Mouse (Mus musculus) activated CD4-positive, CD25-positive, alpha-beta regulatory T cell, adult 4 months (primary cell): Measurements from ENCODE around the gene Stau1. TPM values are rescaled to one million over a fixed set of nuclear protein-coding genes. Genes with fewer than 3 reads are reported as not detected.
"Not testable (repeated sequence)": the region's sequence is repeated elsewhere in the genome, so short reads cannot be mapped to it uniquely, and the experiment has no call there.

Experiments used
- ATAC-seq: one replicate; pipeline ENCODE4 v1.8.0; 2017
- polyA plus RNA-seq, 2 experiments: library from polyadenylated mRNA; unstranded; fragments of 100-300 nt; shearing (Covaris generic); gene quantifications; one replicate each; pipeline ENCODE4 v1.2.1; 2017

Gene Stau1
- polyA plus RNA-seq = 10 to 100 TPM; 36.2 to 42.2 TPM

DNA sequence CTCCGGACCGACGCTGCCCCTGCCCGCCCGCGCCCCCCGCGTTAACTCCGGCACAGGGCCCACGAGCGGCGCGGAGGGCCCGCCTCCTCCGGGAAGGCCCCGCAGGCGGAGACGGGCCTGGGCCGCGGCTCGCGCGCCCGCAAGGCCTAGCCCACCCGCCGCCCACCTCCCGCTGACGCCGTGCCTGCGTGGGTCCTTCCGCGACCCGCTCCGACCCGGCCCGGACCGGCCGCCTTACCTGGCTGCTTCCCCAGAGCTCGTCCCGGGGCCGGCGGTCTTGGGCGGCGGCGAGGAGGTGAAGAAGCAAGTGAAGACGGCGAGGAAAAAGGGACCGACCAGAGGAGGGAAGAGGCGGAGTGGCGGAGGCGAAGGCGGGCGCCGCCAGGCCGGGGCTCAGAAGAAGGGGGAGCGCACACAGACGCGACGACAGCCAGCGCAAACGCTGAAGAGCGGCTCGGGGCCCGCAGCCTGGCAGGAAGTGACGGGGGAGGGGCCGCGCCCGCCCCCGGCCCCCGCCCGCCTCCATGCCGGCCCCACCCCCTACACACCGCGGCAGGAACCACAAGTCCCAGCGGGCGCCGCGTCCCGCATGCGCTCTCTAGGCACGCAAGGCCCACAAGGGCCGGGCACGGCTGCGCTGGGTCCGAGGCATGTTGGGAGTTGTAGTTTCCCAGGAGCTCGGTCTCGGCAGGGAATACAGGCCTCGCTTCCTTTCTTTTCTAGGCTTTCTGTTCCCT is at the start of gene Stau1:
Gene Stau1 (minus strand): TSS at position 504 of the 737 bp plus-strand sequence.
- ATAC-seq = peak; percentile 87

DNA sequence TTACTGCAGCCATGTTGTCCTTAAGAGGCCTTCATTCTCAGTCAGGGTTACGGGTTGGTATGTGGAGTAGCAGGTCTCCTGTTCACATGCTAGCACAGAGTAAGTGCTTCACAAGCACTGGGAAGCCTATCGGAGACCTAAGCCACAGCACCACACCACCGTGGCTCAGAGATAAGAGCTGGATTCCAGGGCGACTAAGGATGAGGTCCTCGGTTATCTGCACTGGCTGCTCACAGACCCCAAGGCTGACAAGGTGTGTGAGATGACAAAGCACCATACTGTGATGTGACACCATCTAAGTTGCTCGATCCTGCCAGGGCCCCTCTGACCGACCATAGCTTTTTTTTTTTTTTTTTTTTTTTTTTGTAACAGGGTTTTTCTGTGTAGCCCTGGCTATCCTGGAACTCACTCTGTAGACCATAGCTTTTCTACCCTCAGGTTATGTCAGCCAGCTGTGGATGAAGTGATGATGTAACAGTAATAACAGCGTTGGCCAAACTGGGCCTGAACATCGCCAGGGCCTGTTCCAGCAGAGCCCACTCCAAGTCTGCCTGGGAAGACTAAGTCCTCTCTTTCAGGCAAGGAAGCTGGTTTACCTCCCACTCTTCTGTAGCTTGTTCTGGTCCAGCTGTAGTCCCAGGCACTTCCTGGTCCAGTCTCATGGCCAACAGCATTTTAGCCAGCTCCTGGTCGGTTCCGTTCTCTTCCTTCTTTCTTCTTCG is 47.5 kb upstream of the Stau1 start:
- ATAC-seq = no peak

DNA sequence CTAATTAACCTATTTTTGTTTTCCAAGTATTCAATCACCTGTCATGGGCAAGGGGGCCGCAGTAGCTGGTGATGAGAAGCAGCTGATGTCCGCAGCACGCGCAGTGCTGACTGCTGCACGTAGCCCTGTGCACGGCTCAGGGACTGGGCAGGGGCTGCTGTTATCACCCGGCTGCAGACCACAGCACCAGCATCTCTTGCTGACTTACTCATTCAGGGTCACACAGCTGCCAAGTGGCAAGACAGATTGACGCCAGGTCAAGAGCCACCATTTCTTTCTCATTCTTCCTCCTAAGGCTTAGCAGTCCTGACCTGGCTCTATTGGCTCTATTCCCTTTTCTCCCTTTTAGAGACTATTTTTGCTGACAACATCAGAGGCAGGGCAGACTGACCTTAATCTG is 43.3 kb upstream of the Stau1 start:
- no peak for ATAC-seq

DNA sequence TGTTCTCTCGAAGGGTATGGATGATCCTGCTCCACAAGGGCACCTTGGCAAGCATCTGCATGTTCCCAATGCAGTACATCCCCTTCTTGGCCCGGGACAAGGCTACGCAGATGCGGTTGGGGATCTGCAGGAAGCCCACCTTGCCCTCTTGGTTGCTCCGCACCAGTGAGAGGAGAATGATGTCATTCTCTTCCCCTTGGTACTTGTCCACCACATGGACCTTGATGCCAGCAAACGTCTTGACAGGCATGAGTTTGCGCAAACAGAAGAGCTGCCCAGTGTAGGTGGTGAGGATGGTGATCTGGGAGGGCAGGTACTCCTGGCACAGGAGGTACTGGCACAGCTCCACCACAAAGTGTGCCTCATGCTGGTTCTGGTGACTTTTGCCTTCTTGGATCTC is 42.6 kb upstream of the Stau1 start:
- ATAC-seq = no peak

DNA sequence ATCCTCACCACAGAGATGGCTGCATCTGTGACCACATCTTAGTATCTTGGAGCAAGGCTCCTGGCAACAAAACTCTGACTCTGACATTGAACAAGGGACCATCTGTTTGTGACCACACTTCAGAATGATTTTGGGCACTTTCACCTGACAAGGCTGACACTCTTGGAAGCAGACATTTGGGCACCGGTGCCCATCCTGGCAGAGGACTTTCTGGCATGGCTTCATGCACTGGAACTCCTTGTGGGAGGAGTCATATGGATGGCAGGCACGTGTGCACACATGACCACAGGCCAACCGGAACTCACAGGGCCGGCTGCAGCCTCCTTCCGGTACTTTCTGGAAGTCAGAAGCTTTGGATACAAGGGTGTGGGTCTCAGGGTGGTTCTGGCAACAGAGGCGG is 42.2 kb upstream of the Stau1 start:
- ATAC-seq = no peak

DNA sequence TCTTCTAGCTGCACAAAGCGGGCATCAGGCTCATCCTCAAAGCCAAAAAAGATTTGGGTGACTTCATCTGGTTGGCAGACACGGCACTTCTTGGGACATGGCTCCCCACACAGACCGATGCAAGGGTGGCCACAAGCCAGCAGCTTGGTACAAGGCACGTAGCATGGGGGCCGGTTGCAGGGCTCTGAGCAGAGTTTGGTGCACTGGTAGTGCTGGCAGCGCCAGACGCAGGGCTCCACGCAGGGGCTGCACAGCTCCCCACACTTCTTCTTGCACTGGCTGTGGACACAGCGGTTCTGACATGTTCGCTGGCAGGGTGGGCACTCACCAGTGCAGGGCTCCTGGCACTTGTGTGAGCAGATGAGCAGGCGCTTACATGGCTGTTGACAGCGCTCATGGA is 41.6 kb upstream of the Stau1 start:
- ATAC-seq = no peak

DNA sequence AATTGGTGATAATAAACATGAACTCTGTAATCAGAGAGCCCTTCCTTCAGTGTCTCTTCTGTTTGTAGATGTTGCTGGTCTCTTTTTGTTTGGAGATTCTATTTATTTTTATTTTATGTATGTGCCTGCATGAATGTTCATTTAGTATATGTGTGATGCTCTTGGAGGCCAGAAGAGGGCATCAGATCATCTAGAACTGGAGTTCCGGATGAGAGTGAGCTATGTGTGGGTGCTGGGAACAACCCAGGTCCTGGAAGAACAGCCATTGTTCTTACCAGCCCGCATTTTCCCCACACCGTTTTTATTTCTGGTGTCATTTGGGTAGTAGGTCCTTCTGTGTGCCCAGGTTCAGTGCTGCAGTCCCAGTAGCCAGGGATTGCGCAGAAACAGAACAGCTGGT is 34.4 kb upstream of the Stau1 start:
- ATAC-seq = no peak

DNA sequence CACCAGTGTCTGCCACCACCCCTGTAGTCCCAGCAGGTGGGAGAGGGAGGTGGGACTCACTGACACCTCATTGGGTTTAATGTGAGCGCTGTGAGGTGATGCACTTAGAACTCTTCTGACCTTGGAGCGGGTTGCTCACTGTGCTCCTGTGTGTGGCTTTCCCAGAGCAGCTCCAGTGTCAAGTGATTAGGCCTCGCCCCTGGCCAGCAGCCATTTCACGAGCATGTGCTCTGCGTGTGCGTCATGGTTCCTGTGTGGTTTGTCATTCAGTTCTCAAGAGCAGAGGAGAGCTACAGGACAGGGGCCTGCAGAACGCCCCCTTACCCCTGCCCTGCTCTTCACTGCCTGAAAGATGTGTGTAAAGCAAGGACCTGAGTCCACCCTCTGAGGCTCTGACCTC is 32.5 kb upstream of the Stau1 start:
- no peak for ATAC-seq

DNA sequence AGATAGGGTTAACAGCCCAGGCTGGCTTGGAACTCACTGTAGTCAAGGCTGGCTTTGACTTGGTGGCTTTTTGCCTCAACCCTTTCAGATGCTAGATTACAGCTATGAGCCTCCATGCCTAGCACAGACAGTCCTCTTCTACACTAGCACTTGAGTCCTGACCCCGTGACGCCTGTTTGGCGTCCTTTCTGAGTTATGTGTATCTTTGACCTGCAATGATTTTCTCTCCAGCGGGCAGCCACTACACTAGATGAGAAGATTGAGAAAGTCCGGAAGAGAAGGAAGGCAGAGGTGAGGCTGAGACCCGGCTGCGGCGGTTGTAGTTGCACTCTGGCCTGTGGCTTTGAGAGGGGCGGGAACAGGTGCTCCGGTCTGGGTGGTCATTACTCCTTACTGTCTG is 23.3 kb upstream of the Stau1 start:
- no peak for ATAC-seq

DNA sequence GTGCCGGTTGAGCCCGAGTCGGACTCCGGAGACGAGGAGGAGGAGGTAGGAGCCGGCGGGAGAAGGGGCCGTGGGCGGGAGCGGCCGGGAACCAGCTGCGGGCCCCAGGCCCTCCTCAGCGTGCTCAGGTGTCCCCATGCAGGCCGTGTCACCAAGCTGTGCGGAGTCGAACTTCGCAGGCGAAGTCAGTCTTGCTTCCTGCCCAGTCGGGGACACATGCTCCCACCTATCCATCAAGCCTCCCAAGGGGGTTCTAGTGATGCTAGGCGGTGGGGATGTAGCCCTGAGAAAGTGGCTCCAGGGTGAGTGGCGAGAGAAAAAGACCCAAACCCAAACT is 19.3 kb upstream of the Stau1 start:
- ATAC-seq = peak; percentile 57

DNA sequence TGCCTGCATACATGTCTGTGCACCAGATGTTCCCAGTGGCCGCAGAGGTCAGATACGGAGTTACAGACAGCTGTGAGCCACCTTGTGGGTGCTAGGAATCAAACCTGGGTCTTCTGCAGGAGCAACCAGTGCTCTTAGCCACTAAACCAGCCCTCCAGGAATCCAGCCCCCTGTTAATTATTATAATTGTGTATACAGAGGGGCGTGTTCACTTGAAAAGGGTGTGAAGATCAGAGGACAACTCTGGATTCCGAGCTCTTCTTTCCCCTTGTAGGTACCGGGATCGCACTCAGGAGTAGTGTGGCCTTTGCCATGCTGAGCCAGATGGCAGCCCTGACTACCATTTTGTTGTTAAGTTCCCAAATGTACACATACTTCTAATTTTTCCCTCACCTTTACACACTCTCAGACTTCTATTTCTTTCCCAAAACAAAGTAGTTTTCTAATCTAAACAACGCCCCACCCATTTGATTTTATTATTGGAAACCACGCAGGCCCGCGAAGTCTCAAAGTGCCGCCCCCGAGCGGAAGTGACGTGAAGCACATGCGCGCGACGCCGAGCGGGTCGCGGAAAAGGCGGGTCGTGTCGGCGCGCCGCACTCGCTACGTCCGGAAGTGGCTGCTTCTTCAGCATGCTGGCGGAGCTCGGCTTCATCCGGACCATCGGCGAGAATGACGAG is 18.7 kb upstream of the Stau1 start, which contains the start of gene Ddx27:
Gene Ddx27 (plus strand): TSS at position 492 of the 680 bp plus-strand sequence.
- peak; percentile 87 for ATAC-seq

DNA sequence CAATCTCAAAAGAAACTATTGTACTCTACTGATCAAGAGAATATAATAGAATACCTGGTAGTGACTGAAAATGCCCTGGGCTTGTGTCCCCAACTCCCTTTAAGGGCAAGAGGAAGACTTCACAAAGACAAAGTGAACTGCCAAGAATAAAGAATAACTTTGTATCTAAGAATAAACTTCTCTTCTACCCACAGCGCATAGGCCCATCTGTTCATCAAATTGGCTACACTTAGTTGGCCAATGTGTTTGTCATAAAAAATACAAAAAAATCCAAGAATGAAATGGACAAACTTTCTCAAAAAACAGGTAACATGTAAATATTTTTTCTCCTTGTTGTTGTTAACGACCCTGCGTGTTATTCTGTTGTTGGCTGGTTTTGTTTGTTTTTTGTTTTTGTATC is 14.4 kb upstream of the Stau1 start:
- no peak for ATAC-seq

DNA sequence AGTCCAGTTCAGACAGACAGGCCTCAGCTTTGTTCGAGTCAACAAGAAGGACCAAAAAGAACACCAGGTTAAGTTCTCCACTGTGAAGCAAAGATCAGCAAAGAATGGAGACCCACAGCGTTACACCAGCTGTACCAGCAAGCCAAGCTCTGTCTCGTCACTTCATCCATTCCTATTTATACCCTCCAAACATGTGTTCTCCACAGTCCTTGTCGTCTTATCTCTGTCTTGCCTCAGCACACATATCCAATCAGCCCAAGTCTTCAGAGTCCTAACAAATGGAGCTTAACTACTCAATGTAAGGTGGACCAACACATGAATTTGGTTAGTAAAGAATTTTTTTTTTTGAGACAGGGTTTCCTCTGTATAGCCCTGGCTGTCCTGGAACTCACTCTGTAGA is 13.4 kb upstream of the Stau1 start:
- no peak for ATAC-seq

DNA sequence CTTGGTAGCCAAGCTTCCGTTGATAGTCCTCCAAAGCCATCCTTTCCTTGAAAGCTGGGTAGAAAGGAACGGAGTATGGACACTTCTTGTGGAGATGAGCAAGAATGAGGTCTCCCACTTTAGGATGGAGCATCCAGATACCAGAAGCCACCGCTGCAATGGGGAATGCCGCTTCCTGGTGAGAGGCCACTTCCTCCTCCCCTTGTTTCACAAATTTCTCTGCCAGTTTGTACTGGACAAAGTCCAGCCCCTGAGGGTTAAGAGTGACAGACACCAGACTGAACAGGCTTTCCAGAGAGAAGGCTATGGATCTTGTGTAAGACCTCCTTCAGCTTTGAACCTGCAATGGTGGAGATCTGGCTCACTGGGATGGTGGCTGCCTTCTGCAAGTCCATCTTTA is 11.5 kb upstream of the Stau1 start:
- ATAC-seq = not testable (repeated sequence)

DNA sequence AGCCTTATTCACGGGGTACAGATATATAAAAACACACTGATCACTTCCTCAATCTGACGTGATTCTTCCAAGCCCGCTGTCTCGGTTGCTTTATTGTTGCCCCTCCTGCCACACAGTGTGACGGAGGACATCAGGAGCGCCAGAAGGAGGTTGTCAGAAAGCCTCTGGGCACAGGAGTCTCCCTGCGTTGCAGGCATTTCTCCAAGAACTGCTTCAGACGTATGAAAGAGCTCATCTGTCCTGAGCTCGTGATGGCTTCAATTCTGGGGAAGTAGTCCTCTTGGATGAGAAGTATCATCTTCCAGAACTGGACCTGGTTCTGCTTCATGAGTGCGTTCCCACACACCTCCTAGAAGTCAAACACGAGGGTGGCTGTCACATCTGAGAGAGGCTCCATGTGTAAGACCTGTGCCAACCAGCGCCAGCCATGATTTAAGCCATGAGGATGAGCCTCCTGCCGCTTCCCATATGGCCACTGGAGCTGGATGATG is 10.9 kb upstream of the Stau1 start:
- ATAC-seq = no peak

DNA sequence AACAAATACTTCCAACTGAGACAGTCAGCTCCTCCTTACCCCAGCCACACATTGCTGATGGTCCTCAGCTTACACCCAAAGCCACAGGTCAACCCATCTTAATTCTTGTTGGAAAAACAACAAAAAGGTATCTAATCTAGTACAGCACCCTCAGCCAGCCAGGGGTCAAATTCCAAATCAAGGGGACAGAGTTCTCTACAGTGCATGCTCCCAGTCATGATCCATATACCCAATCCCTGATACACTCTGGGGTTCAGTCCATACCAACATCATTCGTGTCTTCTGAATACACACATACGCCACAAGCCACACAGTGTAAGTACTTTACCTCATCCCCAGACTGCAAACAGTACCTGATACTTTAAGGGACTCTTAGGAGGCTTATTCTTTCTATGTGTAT is 10.3 kb upstream of the Stau1 start:
- ATAC-seq = no peak

DNA sequence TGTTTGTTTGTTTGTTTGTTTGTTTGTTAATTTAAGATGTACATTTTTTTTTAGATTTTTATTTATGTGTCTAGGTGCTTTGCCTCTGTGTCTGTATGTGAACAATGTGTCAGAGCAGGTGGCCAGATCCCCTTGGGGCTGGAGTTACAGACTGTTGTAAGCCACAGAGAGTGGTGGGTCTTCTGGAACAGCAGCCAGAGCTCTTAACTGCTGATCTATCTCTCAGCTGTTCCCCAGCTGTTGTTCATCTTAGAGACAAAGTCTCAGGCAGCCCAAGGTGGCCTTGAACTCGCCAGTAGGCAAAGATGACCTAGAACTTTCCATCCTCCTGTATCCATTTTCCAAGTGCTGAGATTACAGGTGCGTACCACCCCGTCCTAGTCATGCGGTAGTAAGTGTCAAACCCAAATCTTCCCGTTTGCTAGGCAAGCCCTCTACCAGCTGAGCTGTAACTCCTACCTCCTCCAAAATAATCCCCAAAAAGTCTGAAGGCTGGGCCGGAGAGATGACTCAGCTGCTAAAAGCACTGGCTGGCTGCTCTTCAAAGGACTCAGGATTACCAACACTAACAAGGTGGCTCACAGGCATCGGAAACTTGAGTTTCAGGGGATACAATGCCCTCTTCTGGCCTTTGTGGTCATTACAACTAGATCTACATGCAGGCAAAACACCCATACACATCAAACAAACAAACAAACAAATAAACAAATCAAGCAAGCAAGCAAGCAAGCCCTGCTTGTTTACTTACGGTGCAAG is 8.2 kb upstream of the Stau1 start:
- peak; percentile 83 for ATAC-seq

DNA sequence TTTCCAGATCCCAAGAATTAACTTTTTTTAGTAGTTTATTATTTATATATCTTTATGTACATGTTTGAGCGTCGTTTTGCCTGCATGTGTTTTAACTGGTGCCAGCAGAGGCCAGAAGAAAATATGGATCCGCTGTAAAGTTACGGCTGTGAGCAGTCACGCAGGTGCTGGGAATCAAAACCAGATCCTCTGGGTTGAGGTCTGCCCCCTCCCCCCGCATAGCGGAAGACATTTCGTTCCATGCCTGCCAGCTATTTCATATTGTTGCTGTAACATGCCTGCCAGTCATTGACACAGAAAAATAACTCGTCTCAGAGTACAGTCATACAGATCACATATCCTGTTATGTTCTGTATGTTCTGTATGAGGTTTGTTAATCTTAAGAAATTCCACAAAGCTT is 5.4 kb upstream of the Stau1 start:
- ATAC-seq = no peak

DNA sequence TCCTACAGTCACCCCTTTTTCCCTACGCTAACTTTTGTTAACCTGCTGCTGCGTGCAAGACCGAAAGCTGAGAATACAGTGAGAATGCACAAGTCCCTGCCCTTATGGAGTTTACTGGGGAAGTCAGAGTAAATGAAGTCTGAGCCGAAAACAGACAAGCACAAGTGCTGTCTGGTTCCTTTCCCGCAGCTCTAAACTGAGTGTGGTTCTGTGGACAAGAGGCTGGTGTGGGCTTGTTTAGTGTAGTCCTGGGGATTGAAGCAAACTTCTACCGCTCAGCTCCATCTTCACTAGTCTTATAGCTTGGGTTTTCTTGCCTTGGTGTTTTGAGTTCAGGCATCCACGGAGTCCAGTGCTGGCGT is 415 bp upstream of the Stau1 start:
- peak; percentile 7 for ATAC-seq

DNA sequence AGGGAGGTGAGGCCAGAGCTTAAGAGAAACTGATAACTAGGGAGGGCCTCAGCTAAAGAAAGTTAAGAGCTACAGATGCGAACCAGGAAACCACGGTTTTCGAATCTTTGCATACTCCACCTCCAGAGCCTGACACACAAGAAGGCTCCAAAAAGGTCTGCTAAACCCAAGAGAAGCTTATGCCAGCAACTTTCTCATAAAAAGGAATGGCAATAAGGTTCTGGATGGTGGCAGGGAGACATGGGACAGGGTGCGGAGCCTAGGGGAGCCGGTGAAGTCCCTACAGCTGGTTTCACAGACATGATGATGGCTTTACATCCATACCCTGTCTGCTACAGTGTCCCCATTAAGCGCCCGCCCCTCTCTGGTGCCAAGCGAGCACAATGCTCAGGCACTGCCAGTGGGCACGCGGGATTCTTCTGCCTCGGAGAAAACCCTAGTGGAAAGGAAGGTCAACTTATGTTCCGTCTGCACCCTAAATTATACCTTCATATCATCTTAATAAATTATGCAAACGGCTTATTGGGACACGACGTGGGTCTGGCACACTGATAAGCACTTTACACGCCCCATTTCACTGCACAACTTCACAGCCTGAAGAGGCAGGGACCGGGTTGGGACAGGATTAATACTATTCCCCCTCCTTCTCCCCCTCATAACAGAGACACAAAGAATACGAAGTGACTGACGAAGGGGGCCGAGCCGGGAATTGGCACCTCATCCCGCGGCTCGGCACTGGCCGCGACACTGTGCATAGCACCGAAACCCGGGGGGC is 891 bp downstream of the Stau1 start:
- peak; percentile 24 for ATAC-seq

DNA sequence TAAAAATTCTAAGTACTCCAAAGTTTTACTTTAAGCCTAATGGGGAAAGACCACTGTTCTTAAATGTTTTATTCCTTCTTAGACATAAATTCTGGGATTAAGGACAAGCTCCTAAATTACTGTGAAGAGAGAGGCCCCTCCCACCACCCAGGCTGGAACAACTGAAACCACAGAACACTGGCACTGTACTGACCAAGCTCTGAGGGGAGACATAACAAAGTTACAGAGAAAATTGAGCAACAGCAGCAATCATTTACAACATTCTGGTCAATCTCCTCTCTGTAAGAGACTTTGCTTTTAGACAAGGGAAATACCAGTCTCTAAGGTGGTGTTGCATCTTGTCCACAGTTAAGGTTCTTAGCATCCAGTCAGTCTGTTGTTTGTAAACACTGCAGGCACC is 4.2 kb downstream of the Stau1 start:
- no peak for ATAC-seq

DNA sequence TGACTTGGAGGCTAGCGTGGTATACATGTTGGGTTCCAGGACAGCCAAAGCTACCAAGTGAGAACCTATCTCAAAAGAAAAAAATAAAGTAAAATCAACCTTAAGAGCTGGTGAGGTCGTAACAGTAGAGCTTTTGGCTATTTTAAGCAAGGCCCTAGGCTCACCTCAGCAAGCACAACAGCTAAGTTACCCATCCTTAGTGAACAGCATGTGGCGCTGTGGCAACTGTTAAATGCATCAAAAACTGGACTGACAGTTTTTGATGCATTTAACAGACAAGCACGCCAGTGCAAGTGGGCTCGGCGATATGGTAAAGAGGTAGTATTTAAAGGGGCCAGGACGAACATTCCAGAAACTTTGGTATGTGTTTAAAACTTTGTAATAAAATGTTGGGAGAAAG is 5.2 kb downstream of the Stau1 start:
- no peak for ATAC-seq
